Mouse (Mus musculus) heart, adult 10 weeks (tissue): ENCODE measurements around the gene Fam192a. TPM values are rescaled to one million over a fixed set of nuclear protein-coding genes. Genes with fewer than 3 reads are reported as not detected.

Experiments
- polyA plus RNA-seq: library from polyadenylated mRNA; stranded (reverse); fragments of 350-450 nt; fragmentation: Illumina TruSeq; extraction: RNeasy Lipid Tissue Mini Kit (QIAGEN cat#74804); gene quantifications from one replicate; pipeline ENCODE4 v1.2.3, GENCODE M21; 2014; ENCODE audit warnings: low read depth, low replicate concordance

Fam192a gene
- 28.1 TPM for polyA plus RNA-seq

DNA sequence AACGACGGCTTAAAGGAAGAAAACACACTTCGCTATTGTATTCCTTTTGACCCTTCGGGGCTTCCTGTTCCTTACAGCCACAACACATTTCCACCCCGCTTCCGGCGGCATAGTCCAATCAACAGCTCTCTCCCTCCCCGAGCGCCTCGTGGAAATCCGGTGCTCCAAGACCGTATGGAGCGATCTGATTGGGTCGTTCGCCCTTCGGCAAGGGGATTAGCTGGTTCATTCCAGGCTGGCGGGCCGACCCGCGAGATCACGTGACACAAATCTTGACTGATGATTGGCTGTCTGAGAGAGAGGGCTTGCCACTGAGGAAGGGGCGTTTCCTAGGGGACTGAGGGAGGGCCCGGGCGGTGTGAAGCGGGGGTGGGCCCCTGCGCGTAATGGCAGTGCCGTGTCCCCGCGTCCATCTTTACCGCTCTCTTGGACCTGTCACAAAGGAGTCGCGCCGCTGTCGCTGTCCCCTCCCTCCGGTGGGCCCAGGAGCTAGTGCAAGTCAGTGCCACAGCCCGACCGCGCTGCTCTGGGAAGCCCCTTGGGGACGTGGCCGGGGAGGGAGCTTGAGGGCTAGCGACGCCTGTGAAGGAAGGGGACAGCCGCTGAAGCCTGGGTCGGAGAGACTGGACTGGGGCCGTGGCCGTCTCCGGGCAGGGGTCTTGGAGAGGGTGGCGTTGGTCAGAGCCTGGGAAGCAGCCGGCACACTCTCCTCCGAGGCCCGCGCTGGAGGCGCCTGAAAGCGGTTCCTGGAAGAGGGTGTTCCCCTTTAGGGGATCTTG is at the start of gene Fam192a, which contains the start of gene Rspry1:
TSS of gene Fam192a (minus strand) at position 391 of the 779 bp plus-strand sequence.
TSS of gene Rspry1 (plus strand) at position 331 of the 779 bp plus-strand sequence.

DNA sequence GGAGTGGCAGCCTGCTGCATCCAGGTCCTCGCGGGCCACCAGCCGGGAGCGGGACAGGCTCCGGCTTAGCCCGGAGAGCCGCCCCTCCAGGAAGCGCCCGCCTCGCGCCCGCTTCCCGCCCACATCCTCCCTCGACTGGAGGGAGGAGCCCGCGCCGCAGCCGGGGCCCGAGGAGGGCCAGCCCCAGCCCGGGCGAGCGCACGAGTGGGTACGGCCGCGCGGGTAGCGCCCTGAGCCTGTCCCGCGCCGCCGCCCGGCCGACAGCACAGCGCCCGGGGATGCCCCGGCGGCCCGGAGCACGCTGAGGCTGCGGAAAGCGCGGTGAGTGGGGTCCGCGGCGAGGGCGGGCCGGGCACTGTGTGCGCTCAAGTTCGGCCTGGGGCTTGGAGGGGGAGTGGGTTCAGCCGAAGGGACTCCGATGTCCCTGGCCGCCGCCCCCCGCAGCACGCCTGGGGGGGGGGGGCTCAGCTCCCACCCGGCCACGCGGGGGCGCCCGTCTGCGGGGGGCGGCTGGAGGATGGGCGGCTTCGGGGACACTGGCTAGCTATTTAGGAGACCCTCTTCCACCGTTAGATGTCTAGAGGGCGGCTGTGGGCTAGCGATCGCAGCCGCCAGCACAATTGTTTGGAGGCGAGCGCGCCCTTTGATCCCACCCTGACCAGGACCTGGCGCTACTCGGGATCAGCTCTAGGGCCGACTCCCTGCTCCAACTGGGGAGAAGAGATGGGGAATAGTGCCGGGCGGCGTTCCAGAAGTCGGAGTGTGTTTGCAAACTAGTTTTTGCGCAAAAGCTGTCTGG is 68.7 kb downstream of the Fam192a start, which contains the start of gene Cpne2:
TSS of gene Cpne2 (plus strand) at position 118 of the 799 bp plus-strand sequence.

Other genes with a start within 250 kb of the Fam192a start
- 213 TPM for gene Herpud1, start 215.6 kb downstream of the Fam192a start, polyA plus RNA-seq
- gene Nlrc5, start 167.6 kb downstream of the Fam192a start, polyA plus RNA-seq, result 3.1 TPM
- 5.0 TPM for gene Cpne2, start 69.0 kb downstream of the Fam192a start, polyA plus RNA-seq
- gene Rspry1, start 60 bp downstream of the Fam192a start, polyA plus RNA-seq, result 9.7 TPM
- 93.4 TPM for gene Arl2bp, start 64.6 kb upstream of the Fam192a start, polyA plus RNA-seq
- 1.2 TPM for gene Pllp, start 94.3 kb upstream of the Fam192a start, polyA plus RNA-seq
- 0.21 TPM for gene Ccl22, start 143.6 kb upstream of the Fam192a start, polyA plus RNA-seq
- gene Cx3cl1, start 170.0 kb upstream of the Fam192a start, polyA plus RNA-seq, result 7.1 TPM
- not detected for gene Ccl17, start 208.5 kb upstream of the Fam192a start, polyA plus RNA-seq
- gene Coq9, start 236.3 kb upstream of the Fam192a start, polyA plus RNA-seq, result 569 TPM
- 68.4 TPM for gene Ciapin1, start 236.4 kb upstream of the Fam192a start, polyA plus RNA-seq